Mouse (Mus musculus) MEL (cell line): Measurements from ENCODE around the gene Pdlim4.

ENCODE experiments used
- CTCF ChIP-seq, 3 experiments: IDR thresholded peaks in 2 of 3; conservative IDR thresholded peaks in 1 of 3; 2 replicates each; pipeline ENCODE4 v1.5.1; 2011 to 2012; ENCODE audit warnings: low read length in 3 of 3, low read depth in 2 of 3, mild to moderate bottlenecking in 2 of 3, improper control_type of control experiment in 1 of 3, inconsistent platforms in 1 of 3, mixed read lengths in 1 of 3, moderate library complexity in 1 of 3; ENCODE audit not compliant: control insufficient read depth in 1 of 3, insufficient read depth in 1 of 3, poor library complexity in 1 of 3, severe bottlenecking in 1 of 3
- GATA1 ChIP-seq: IDR thresholded peaks from 2 replicates; pipeline ENCODE4 v1.6.1; 2011; ENCODE audit warnings: low read depth, low read length, improper control_type of control experiment
- JUND ChIP-seq: IDR thresholded peaks from 2 replicates; pipeline ENCODE4 v1.6.1; 2011; ENCODE audit warnings: low read depth, mild to moderate bottlenecking, improper control_type of control experiment, low read length
- KAT2A ChIP-seq: conservative IDR thresholded peaks from 2 replicates; pipeline ENCODE4 v1.6.1; 2012; ENCODE audit warnings: low read depth, low read length, improper control_type of control experiment, inconsistent platforms
- MAFK ChIP-seq: IDR thresholded peaks from 2 replicates; pipeline ENCODE4 v1.6.1; 2011; ENCODE audit warnings: low read depth, mild to moderate bottlenecking, low read length, improper control_type of control experiment, borderline replicate concordance
- MAZ ChIP-seq: IDR thresholded peaks from 2 replicates; pipeline ENCODE4 v1.6.1; 2012; ENCODE audit warnings: low read depth, mild to moderate bottlenecking, inconsistent platforms, low read length, improper control_type of control experiment
- POLR2A ChIP-seq, 2 experiments: IDR thresholded peaks; 2 replicates each; pipeline ENCODE4 v1.6.1; 2011 to 2012; ENCODE audit warnings: low read length in 2 of 2, mild to moderate bottlenecking in 2 of 2, control low read depth in 1 of 2, improper control_type of control experiment in 1 of 2, low read depth in 1 of 2, moderate library complexity in 1 of 2; ENCODE audit not compliant: control insufficient read depth in 1 of 2, insufficient read depth in 1 of 2, poor library complexity in 1 of 2
- TAL1 ChIP-seq: IDR thresholded peaks from 2 replicates; pipeline ENCODE4 v1.6.1; 2012; ENCODE audit warnings: mild to moderate bottlenecking, inconsistent platforms, low read length, moderate library complexity, mixed read lengths
- UBTF ChIP-seq: IDR thresholded peaks from 2 replicates; pipeline ENCODE4 v1.6.1; 2012; ENCODE audit warnings: low read depth, mild to moderate bottlenecking, inconsistent platforms, low read length, improper control_type of control experiment, moderate library complexity, borderline replicate concordance; ENCODE audit not compliant: insufficient read depth
- ZC3H11A ChIP-seq: IDR thresholded peaks from 2 replicates; pipeline ENCODE4 v1.6.1; 2012; ENCODE audit warnings: low read depth, mild to moderate bottlenecking, inconsistent platforms, low read length, improper control_type of control experiment
- ZKSCAN1 ChIP-seq: IDR thresholded peaks from 2 replicates; pipeline ENCODE4 v1.6.1; 2012; ENCODE audit warnings: low read depth, mild to moderate bottlenecking, inconsistent platforms, low read length, improper control_type of control experiment, moderate library complexity
- ZNF384 ChIP-seq: IDR thresholded peaks from 2 replicates; pipeline ENCODE4 v1.6.1; 2012; ENCODE audit warnings: low read depth, mild to moderate bottlenecking, inconsistent platforms, low read length, improper control_type of control experiment

GRCm38 (mm10) chr11:54052128-54052527 is 16.7 kb downstream of the Pdlim4 start:
- TF ChIP-seq KAT2A (no peak), TAL1 (no peak), ZNF384 (no peak), UBTF (no peak), MAZ (no peak), CTCF (IDR thresholded peaks at IDR 0.05 in 2 of 3, conservative IDR thresholded peaks at IDR 0.05 in 1 of 3; ENCODE audit: control insufficient read depth in 1 of 3, insufficient read depth in 1 of 3, low read depth in 2 of 3, low read length in 3 of 3, poor library complexity in 1 of 3, severe bottlenecking in 1 of 3) (no peak), MAFK (no peak), GATA1 (no peak), ZC3H11A (no peak), POLR2A (IDR thresholded peaks at IDR 0.05; ENCODE audit: control insufficient read depth in 1 of 2, insufficient read depth in 1 of 2, low read depth in 1 of 2, low read length in 2 of 2, poor library complexity in 1 of 2) (no peak), JUND (no peak), ZKSCAN1 (no peak)
